Mouse (Mus musculus) mature B cell (primary cell): ENCODE data around the gene Ccl4.

Source experiments
- in situ Hi-C: fragments of 300-500 bp; cut with MboI; formaldehyde crosslinking; loops from 2 replicates; pipeline ENCODE4 v1.14.3; 2019

Gene Ccl4

DNA sequence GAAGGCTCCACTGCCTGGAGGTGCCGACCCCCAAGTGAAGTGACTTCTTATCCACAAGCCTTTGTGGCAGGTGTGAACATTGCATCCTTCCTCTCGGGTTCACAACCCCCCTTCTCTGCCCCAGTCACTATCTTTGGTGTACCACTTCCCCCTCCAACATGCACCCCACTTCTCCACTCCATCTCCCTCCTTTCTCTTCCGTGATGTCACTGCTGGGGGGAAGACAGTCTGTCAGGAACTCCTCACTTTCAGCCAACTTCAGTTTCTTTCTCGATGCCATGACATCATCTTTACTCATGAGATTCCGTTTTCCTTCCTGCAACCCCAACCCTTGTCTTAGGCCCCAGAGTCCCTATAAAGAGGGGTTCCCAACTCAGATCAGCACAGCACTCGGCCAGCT, at the start of gene Ccl4:
Gene Ccl4 (plus strand): TSS at position 381 of the 400 bp plus-strand sequence.
- in situ Hi-C loops = no loop called here

- in situ Hi-C loops = no loop called here
Measured at GRCm38 (mm10) chr11:83616586-83616985, 45.8 kb upstream of the Ccl4 start.

DNA sequence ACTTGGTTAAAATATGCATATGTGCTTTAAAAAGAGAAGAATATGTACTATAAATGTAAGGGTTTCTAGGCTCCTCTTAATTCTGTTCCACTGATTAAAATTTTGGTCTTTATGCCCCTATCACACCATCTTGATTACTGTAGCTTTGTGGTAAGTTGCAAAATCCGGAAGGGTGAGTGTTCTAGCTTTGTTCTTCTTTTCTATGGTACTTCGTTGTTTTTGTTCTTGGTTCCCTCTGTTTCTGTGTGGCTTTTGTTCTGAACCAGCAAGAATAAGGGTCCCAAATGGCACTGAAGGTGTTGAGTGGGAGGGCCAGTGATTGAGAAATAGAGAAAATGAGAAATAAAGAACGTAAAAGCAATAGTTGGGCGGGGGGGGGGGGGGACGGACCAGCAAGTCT, 44.1 kb upstream of the Ccl4 start:
- in situ Hi-C loops = no loop called here

DNA sequence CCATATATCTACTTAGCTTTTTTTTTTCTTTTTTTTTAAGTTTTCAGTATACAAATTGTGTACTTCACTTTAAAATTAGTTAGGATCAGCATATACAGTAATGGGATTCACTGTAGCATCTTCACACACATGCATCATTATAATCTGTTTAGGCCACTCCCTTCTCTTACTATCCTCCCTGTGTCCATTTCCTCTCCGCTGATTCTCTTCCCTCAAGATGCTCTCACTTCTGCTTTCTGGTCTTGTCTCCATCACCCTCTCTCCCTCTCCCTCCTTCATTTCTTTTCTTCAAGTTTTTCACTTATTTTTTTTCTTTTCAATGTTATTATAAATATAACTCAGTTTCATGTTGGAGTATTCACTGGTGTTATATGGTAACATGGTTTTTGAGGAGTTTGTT, 43.3 kb upstream of the Ccl4 start:
- in situ Hi-C loops = no loop called here

DNA sequence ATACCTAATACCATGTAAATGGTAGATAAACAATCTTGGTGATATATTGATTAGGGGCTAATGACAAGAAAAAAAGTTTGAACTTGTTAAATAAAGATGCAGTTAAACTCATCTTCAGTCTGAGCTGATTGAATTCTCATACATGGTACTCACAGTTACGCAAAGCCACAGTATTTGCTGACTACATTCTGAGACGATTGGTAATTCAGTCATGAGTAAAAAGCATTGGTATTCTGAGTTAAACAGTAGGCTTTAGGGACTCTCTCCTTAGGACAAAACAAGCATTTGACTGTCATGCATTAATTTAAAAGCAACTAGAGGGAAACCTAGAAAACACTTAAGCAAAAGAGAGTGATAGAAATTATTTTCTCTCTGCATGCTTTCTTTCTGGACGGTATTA, 38.8 kb upstream of the Ccl4 start:
- in situ Hi-C loops = no loop called here

DNA sequence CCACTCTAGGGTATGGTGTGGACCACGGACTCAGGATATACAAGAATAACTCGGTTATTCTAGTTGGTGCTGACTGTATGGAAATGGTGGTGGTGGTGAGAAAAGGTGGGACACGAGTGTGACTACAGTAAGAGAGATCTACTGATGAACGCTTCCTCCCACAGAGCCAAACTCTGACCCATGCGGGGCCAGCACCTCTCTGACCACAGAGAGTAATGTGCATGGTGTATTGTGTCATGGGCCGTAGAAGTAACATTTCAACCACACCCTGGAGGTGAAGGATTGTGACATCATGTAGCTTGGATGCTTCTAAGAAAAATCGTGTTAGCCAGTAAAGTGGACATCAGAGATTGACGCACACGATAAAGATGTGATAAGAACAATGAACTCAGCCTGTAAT, 33.6 kb upstream of the Ccl4 start:
- in situ Hi-C loops = no loop called here

- in situ Hi-C loops = loop anchor here (5.0 kb wide), 1 partner anchor 68 kb away; no protein-coding TSS in a partner anchor
Measured at GRCm38 (mm10) chr11:83630630-83631029, 31.8 kb upstream of the Ccl4 start.

- in situ Hi-C loops = loop anchor here (5.0 kb wide), 1 partner anchor 69 kb away; no protein-coding TSS in a partner anchor
Measured at GRCm38 (mm10) chr11:83631065-83631464, 31.3 kb upstream of the Ccl4 start.

GRCm38 (mm10) chr11:83632744-83633143, 29.6 kb upstream of the Ccl4 start:
- in situ Hi-C loops = loop anchor here (5.0 kb wide), 1 partner anchor 70 kb away; no protein-coding TSS in a partner anchor

- in situ Hi-C loops = loop anchor here (5.0 kb wide), 1 partner anchor 72 kb away; no protein-coding TSS in a partner anchor
Measured at GRCm38 (mm10) chr11:83634425-83634824, 28.0 kb upstream of the Ccl4 start.

GRCm38 (mm10) chr11:83634898-83635297, 27.5 kb upstream of the Ccl4 start:
- in situ Hi-C loops = loop anchor here (5.0 kb wide), 1 partner anchor 73 kb away; no protein-coding TSS in a partner anchor

DNA sequence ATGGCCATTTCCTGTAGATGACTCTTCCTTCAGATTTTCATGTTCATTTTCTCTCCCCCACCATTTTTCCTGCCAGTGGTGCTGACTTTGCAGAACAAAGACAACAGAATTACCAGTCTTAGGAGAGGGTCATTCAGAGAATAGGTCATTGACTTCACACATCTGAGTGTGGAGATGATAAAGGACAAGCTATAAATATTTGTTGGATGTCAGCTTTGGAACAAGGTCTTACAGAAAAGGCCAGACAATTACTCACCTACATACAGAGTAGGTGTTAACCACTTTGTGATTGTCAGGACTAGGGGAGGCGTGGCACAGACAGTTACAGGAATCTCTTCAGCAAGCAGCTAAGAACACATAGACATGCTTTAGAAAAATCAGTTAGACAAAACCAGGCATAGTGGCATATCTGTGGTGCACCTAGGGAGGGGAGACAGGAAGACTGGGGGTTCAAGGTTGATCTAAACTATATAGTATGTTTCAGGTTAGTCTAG, 25.6 kb upstream of the Ccl4 start:
- in situ Hi-C loops = no loop called here

DNA sequence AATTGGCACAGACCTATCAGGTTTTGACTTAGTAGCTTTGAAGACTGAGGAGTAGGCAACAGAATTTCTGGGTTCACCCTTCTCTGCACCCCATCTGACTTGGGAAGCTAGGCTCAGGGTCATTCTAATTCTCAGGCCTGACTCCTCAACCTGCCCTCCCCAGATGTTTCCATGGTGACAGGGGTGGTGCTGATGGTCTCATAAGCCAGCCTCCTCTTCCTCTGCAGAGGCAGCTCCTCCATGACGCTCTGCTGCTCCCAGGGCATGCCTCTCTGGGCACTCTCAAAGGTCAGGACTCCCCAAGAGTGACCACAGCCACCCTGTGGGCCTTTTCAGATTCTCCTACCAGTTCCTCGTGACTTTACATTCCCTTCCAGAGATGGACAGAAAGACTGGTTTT, 23.4 kb upstream of the Ccl4 start:
- in situ Hi-C loops = no loop called here

GRCm38 (mm10) chr11:83639533-83639932, 22.9 kb upstream of the Ccl4 start:
- in situ Hi-C loops = no loop called here

- in situ Hi-C loops = no loop called here
Measured at GRCm38 (mm10) chr11:83640141-83640540, 22.2 kb upstream of the Ccl4 start.

GRCm38 (mm10) chr11:83641216-83641615, 21.2 kb upstream of the Ccl4 start:
- in situ Hi-C loops = no loop called here

DNA sequence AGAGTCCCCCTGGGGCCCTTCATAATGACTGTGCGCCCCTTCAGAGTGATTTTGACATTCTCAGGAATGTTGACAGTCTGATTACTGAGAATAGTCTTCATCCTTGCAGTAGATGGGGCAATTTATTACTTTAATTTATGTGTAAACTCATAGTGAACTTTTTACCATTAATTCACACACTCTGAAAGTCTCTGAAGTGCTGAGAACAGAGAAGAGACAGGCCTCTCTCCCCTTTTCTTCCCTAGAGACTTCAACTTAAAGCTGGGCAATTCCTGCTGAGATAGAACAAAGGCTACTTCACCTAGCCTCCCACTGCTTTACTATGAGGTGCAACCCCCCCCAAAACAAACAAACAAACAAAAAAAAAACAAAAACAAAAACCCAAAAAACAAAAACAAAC, 16.9 kb upstream of the Ccl4 start, which contains the start of gene Rpl9-ps1:
Gene Rpl9-ps1 (minus strand): TSS at position 101 of the 400 bp plus-strand sequence.
- in situ Hi-C loops = no loop called here

DNA sequence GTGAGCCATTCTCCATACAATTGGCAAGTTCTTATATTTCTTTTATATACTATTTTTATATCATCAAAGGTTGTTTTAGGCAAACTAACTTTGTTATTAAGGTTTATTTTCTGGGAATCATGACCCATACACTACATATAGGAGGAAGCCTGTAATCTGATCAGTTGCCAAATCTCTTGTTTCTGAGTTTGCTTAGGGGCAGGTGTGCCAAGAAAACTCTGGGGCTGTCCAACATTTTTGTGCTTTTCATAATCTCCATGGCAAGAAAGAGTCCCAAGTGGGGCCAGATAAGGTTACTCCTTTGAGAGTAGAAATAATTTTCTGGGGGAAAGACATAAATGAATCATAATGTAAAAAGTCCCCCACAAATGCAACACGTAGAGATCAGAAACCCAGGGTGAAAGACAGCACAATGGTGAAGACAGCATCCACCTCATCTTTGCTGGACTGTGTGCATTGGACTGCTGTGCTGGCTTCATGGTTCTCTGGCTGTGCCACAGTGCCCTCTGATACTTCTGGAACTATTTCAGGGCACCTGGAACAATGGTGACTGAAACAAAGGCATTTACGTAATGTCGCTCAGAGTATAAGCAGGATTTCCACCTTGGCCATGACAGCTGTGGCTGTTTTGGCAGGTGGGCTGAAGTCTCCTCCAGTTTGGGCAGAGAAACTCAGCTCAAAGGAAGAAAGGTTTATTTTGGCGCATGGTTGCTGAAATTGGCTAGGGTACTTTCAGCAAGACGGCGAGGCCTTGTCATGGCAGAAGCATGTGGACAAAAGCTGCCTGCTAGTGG, 15.8 kb upstream of the Ccl4 start:
- in situ Hi-C loops = no loop called here

GRCm38 (mm10) chr11:83649305-83649841, 13.0 kb upstream of the Ccl4 start, which contains the start of gene Ccl3:
Gene Ccl3 (minus strand): TSS chr11:83649355.
- in situ Hi-C loops = no loop called here

- in situ Hi-C loops = no loop called here
Measured at GRCm38 (mm10) chr11:83654606-83655005, 7.8 kb upstream of the Ccl4 start.

DNA sequence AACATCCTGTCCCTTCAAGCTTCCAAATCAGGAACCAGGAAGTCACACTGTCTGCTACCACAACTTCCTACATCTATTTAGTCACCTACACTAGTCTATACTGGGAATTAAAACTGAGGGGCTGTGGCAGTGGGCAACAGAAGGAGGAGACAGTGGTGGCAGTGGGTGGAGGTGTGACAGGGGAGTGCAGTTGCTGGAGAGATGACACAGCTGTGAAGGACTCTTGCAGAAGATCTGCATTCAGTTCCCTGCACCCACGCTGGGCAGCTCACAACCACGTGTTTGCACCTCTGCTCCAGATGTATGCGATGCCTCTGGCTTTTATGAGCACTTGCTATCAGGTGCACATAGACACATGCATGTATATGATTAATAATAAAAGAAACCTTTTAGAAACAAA, 4.9 kb upstream of the Ccl4 start:
- in situ Hi-C loops = no loop called here

- in situ Hi-C loops = no loop called here
Measured at GRCm38 (mm10) chr11:83658797-83659196, 3.6 kb upstream of the Ccl4 start.

DNA sequence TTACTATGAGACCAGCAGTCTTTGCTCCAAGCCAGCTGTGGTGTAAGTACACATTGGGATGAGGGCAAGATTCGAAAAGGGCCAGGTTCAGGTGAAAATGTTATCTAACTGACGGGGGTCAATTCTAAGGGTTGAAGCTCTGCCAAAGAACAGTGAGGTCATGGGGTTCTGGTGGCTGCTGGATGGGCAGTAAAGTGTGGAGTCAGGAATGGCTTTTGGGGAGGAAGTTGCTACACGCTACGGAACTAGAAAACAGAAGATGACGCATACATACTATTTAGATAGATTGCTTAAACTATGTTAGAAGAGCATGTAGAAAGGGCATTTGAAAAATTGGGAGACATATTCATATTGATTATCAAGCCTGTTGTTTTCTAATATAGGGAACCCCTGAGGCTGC, 1.1 kb downstream of the Ccl4 start:
- in situ Hi-C loops = no loop called here
